Mouse (Mus musculus) thymus, postnatal 25 days (tissue): ENCODE measurements around the gene Kcnh4.
"Not testable (repeated sequence)": the region's sequence is repeated elsewhere in the genome, so short reads cannot be mapped to it uniquely, and the experiment has no call there.

Experiments
- DNase-seq: peaks from one replicate; pipeline ENCODE4 v3.0.0; 2022

Gene Kcnh4

DNA sequence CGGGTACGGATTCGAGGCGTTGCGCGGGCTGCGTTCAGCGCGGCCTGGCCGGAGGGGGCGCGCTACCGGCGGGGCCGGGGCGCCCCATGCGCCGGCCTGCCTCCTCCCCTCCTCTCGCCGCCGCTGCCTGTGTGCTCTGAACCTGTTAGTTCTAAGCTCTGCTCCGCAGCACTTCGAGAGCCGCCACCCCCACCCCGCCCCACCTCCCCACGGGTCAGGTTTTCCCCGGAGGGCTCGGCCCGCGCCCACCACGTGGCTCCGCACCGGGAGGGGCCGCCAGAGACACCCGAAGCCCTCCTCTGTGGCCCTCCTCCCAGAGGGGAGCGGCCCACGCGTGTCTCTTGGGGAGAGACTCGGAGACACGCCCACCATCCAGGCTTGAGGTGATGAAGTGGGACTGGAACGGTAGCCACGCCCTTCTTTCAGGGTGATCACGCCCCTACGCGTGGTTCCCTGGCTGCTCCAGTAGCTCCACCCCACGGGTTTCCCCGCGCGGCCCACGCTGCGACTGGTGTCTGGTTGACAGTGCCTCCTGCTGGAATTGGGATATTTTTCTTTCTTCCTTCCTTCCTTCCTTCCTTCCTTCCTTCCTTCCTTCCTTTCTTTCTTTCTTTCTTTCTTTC is at the start of gene Kcnh4:
Kcnh4 (minus strand) TSS at position 332 of the 623 bp plus-strand sequence.
- DNase-seq, result peak; percentile 78

DNA sequence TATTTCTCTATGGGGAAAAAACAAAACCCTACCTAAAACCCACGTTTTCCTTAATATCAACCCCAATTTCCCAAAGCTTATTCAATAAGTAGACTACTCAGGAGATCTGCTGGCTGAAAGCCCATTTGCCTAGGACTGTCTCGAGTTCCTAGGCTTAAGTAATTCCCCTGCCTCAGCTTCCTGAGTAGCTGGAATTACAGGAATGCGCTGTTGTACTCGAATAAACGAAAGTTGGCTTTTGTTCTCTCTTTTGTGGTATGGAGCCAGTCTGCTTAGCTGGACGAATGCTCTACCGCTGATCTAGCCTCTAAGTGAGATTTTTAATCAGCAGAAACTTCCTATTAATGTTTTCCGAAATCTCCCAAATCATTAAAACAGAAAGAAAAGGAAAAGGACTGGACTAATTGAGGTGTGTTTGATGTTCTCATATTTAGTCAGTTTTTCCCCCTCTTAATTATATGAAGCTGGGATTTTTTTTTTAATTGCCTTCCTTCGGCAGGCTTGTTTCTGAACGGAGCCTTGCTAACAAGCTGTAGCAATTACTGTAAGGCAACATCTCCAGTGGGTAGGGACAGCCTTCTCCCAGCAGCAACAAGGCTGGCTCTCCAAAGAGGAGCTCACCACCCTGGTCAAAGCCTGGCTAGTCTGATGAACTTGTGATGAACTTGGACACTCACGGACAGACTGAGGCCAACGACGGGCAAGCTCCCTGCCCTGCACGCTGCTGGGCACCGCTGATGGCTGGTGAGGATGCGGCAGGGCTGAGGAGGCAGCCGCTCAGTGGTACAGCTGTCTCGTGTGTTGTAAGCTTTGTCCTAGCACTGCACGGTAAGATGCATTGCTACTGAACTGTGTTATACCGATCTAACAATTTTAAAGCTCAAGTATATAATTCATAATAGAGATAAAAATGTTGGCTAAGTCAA is 46.9 kb upstream of the Kcnh4 start:
- no peak for DNase-seq

DNA sequence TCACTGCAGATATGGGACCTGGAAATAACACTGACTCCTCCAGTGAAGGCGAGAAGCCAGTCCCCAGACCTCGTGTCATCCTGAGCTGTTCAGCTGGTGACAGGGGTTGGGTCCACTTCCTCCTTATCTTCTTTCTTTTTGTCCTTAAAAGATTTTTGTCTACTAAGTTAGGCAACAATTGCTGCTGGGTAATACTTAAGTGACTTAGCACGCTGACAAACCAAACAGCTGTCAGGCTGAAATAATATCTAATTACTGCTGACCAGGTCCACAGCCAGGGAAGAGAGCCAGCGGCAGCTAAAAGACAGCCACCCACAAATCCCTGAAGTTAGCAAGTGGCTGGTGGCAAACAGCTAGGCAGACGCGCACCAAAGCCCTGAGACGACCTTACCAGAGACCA is 45.8 kb upstream of the Kcnh4 start:
- DNase-seq, result no peak

DNA sequence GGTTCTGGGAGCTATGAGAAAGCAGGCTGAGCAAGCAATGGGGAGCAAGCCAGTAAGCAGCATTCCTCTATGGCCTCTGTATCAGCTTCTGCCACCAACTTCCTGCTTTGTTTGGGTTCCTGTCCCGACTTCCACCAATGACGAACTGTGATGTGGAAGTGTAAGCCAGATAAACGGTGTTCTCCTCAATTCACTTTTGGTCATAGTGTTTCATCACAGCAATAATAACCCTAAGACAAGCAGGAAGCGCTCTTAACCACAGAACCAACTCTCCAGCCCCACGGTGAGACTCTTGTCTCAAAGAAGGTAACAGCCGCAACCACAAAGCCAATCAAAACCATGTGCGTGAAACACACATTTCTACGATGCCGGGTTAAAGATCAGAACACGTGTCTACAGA is 44.7 kb upstream of the Kcnh4 start:
- no peak for DNase-seq

GRCm38 (mm10) chr11:100799426-100799825 is 39.7 kb upstream of the Kcnh4 start:
- DNase-seq, result no peak

- DNase-seq, result no peak
Observed at GRCm38 (mm10) chr11:100796585-100796984, 36.8 kb upstream of the Kcnh4 start.

DNA sequence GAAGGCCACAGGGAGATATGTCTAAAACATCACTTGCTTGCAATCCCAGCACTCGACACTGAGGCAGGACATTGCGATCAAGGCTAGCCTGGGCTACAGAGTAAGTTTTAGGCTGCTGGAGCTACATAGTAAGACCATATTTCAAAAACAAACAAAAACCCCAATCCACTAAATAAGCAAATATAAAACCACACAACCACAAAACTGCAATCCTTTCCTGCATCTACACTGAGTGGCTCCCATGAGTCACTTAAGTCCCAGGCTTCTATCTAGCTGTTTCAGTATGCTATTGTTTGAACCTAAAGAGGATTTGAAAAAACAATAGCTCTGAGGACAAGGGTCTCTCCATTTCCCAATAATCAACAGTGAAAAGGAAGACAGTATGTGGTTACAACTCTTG is 35.6 kb upstream of the Kcnh4 start:
- no peak for DNase-seq

DNA sequence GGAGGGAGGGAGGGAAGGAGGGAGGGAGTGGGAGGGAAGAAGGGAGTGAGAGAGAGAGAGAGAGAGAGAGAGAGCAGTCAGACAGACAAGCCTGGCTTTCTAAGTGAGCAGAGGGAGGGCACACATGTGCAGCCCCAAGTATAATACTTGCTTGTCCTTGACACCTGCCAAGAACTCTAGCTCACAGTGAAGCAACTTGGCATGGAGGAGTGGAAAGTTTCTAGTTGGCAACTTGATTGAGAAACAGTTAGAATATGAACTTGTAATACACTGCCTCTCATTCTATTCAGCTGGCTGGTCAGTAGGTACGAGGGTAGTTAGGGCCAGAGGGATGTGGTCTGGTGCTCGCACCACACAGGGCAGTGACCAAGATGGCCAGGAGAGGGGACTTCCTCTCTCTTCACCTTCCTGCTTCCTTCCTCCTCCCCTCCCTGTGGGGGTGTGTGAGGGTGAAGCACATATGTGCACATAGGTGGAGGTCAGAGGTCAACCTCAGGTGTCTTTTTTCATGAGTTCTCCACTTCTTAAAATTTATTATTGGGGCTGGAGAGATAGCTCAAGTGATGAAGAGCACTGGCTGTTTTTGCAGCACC is 31.8 kb upstream of the Kcnh4 start:
- DNase-seq, result no peak

DNA sequence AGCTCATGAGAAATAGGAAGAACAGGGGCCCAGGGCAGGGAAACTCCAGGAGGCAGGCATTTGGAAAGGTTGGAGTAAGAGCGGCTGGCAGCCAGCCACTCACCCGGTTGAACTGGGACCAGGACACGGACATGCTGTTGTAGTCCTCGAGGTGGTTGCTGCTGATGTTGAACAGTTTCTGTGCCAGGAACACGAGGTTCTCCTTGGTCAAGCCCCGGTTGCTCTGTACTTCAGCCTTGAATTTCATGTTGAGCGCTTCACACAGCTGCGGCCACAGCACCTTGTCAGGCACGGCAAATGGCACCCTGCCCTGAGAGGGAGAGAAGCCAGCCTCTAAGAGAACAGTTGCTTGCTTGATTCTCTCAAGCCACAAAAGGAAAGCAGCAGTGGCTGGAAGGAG is 30.9 kb upstream of the Kcnh4 start:
- not testable (repeated sequence) for DNase-seq

- DNase-seq, result no peak
Observed at GRCm38 (mm10) chr11:100789702-100790101, 30.0 kb upstream of the Kcnh4 start.

- no peak for DNase-seq
Observed at GRCm38 (mm10) chr11:100785774-100786173, 26.0 kb upstream of the Kcnh4 start.

GRCm38 (mm10) chr11:100784286-100784685 is 24.5 kb upstream of the Kcnh4 start:
- DNase-seq, result no peak

- no peak for DNase-seq
Observed at GRCm38 (mm10) chr11:100782568-100782967, 22.8 kb upstream of the Kcnh4 start.

- DNase-seq, result no peak
Observed at GRCm38 (mm10) chr11:100781763-100782475, 22.2 kb upstream of the Kcnh4 start.

- no peak for DNase-seq
Observed at GRCm38 (mm10) chr11:100780247-100780646, 20.5 kb upstream of the Kcnh4 start.

- DNase-seq, result no peak
Observed at GRCm38 (mm10) chr11:100778069-100778468, 18.3 kb upstream of the Kcnh4 start.

GRCm38 (mm10) chr11:100775921-100776320 is 16.2 kb upstream of the Kcnh4 start:
- no peak for DNase-seq

DNA sequence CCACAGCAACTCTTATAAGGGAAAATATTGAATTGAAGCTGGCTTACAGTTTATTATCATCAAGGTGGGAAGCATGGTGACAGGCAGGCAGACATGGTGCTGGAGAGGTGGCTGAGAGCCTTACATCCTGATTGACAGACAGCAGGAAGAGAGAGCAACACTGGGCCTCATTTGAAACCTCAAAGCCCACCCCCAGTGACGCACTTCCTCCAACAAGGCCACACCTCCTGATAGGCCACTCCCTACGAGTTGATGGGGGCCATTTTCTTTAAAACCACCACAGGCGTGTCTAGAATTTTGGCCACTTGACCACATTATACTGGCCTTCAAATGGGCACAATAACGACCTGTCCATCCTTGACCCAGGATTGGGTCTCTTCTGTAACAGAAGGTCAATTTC is 14.5 kb upstream of the Kcnh4 start:
- DNase-seq, result no peak

DNA sequence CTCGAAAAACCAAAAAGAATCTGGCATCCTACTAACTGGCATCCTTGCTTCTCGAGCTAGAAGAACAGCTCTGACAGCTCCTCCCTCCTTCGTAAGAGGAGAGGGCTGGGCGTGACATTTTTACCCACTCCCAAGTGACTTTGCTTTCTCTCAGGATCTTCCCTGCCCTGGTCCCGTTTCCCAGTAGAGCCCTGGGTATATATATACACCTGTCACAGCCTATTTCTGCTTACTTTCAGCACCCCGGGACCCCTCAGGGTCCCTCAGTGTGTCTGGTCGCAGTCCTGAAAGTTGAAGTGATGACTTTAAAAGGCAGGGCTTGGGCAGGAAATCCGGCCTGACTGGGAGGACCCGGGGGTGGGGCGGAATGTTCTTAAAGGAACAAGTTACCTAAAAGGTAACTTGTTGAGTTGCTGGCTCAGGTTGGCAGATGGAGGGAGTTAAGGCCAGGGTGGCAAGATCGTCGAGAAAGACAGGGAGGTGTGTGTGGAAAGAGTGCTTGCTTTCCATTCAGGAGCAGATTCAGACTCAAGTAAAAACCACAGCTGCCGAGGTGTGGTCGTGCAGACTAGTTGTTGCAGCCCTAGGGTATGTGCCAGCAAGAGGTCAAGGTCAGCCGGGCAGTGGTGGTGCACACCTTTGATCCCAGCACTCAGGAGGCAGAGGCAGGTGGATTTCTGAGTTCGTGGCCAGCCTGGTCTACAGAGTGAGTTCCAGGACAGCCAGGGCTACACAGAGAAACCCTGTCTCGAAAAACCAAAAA is 11.1 kb upstream of the Kcnh4 start, which contains the start of gene Ghdc:
Ghdc (minus strand) TSS at position 312 of the 763 bp plus-strand sequence.
- peak; percentile 82 for DNase-seq

DNA sequence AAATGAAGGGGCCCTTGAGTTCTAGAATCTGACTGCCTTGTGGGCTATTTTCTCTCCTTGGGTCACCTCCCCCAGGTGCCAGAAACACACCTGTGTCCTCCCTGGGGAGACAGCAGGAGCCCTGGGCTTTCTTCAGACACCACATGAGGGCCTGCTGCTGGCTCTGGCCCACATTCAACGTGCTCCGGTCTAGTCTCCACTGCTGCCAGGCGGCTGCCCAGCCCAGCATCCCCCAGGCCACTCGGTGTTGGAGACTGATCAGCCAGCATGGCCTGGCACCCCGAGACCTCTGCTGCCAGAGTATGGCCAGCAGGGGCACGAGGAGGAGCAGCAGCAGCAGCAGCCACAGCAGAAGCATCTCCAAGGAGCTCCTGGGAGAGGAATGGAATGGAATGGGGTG is 10.2 kb upstream of the Kcnh4 start:
- no peak for DNase-seq

DNA sequence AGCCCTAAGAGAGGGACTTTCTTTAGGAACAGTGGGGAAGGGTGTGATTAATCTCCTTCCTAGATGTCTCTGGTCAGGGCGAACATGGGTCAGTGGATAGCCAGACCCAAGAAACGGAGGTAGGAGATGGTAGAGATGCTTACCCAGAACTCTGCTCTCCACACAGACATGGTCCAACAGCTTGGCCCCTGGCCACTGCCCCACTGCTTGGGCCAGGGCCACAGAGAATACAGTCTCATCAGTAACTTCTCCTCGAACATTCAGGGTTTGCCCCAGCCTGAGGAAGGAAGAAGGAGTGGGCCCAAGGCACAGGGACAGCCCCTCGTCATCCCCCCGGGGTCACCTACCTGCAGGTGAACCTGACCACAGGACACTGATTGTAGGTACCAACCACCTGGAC is 8.1 kb upstream of the Kcnh4 start:
- DNase-seq, result no peak

- no peak for DNase-seq
Observed at GRCm38 (mm10) chr11:100766726-100767125, 7.0 kb upstream of the Kcnh4 start.
